Mouse (Mus musculus) CH12.LX (cell line): ENCODE results near the gene Obp2b. TPM values are rescaled to one million over a fixed set of nuclear protein-coding genes. Genes with fewer than 3 reads are reported as not detected.
"Not testable (repeated sequence)": the region's sequence is repeated elsewhere in the genome, so short reads cannot be mapped to it uniquely, and the experiment has no call there.

Experiments
- DNase-seq: peaks from one replicate; pipeline ENCODE4 v3.0.0-alpha.2; 2013; ENCODE audit errors: extremely low read depth
- H3K27ac ChIP-seq: 2 replicates; pipeline ENCODE4 v1.5.1; 2012; ENCODE audit warnings: low read depth, mild to moderate bottlenecking, control low read depth, moderate library complexity; ENCODE audit not compliant: insufficient read depth
- H3K27me3 ChIP-seq: replicated peaks from 2 replicates; pipeline ENCODE3; 2012; ENCODE audit warnings: inconsistent platforms
- H3K36me3 ChIP-seq, 2 experiments: replicated peaks in 1 of 2; 2 replicates each; pipeline versions ENCODE3 to v1.6.1; 2012; ENCODE audit warnings: inconsistent platforms in 1 of 2, low read length in 1 of 2, mild to moderate bottlenecking in 1 of 2, mixed read lengths in 1 of 2, moderate library complexity in 1 of 2; ENCODE audit not compliant: control insufficient read depth in 1 of 2, insufficient read depth in 1 of 2
- H3K4me1 ChIP-seq, 2 experiments: 2 replicates each; pipeline ENCODE4 v1.6.1; 2012; ENCODE audit warnings: inconsistent platforms in 1 of 2, moderate library complexity in 1 of 2; ENCODE audit not compliant: insufficient read depth in 2 of 2, control insufficient read depth in 1 of 2
- H3K4me2 ChIP-seq: 2 replicates; pipeline ENCODE4 v1.6.1; 2012; ENCODE audit warnings: low read depth, mild to moderate bottlenecking, control low read depth; ENCODE audit not compliant: poor library complexity, insufficient read depth, severe bottlenecking
- H3K4me3 ChIP-seq, 3 experiments: fragments of 150-350 bp in 1 of 3; sonication (generic) in 1 of 3; replicated peaks in 1 of 3; 2 replicates each; pipeline versions ENCODE3 to v1.5.1; 2011 to 2012; ENCODE audit warnings: low read depth in 2 of 3, low read length in 2 of 3, mild to moderate bottlenecking in 2 of 3, moderate library complexity in 2 of 3, control low read depth in 1 of 3, improper control_type of control experiment in 1 of 3, inconsistent platforms in 1 of 3, mixed read lengths in 1 of 3; ENCODE audit not compliant: poor library complexity in 1 of 3
- H3K79me2 ChIP-seq: replicated peaks from 2 replicates; pipeline ENCODE4 v1.6.1; 2012; ENCODE audit warnings: mild to moderate bottlenecking, moderate library complexity; ENCODE audit not compliant: control insufficient read depth, poor library complexity, insufficient read depth, severe bottlenecking; ENCODE audit errors: extremely low read depth
- H3K9ac ChIP-seq: 2 replicates; pipeline ENCODE4 v1.6.1; 2012; ENCODE audit warnings: low read depth, mild to moderate bottlenecking, control low read depth, moderate library complexity; ENCODE audit not compliant: insufficient read depth
- H3K9me3 ChIP-seq: replicated peaks from 2 replicates; pipeline ENCODE3; 2012; ENCODE audit warnings: low read length, inconsistent platforms, mixed read lengths
- BHLHE40 ChIP-seq: IDR thresholded peaks from 2 replicates; pipeline ENCODE4 v1.6.1; 2011; ENCODE audit warnings: mild to moderate bottlenecking, low read depth, low read length, improper control_type of control experiment
- E2F4 ChIP-seq: IDR thresholded peaks from 2 replicates; pipeline ENCODE4 v1.6.1; 2011; ENCODE audit warnings: low read depth, low read length, improper control_type of control experiment; ENCODE audit not compliant: insufficient replicate concordance
- ETS1 ChIP-seq: conservative IDR thresholded peaks from 2 replicates; pipeline ENCODE4 v1.6.1; 2012; ENCODE audit warnings: low read depth, mild to moderate bottlenecking, inconsistent platforms, low read length, improper control_type of control experiment, moderate library complexity
- HCFC1 ChIP-seq: IDR thresholded peaks from 2 replicates; pipeline ENCODE4 v1.6.1; 2012; ENCODE audit warnings: low read depth, mild to moderate bottlenecking, inconsistent platforms, low read length, improper control_type of control experiment
- KAT2A ChIP-seq: IDR thresholded peaks from 2 replicates; pipeline ENCODE4 v1.6.1; 2012; ENCODE audit warnings: low read length, improper control_type of control experiment, inconsistent platforms; ENCODE audit not compliant: insufficient replicate concordance
- MAFK ChIP-seq: IDR thresholded peaks from 2 replicates; pipeline ENCODE4 v1.6.1; 2011; ENCODE audit warnings: low read length, improper control_type of control experiment; ENCODE audit not compliant: insufficient replicate concordance
- MEF2A ChIP-seq: IDR thresholded peaks from 2 replicates; pipeline ENCODE4 v1.6.1; 2014; ENCODE audit warnings: low read depth, mild to moderate bottlenecking, inconsistent platforms, low read length, improper control_type of control experiment, borderline replicate concordance
- NELFE ChIP-seq: IDR thresholded peaks from 2 replicates; pipeline ENCODE4 v1.6.1; 2011; ENCODE audit warnings: low read depth, low read length, improper control_type of control experiment
- NRF1 ChIP-seq: IDR thresholded peaks from 2 replicates; pipeline ENCODE4 v1.6.1; 2014; ENCODE audit warnings: low read depth, mild to moderate bottlenecking, inconsistent platforms, low read length, improper control_type of control experiment, moderate library complexity
- POLR2A ChIP-seq: IDR thresholded peaks from 2 replicates; pipeline ENCODE4 v1.6.1; 2011; ENCODE audit warnings: low read depth, mild to moderate bottlenecking, improper control_type of control experiment, low read length
- SIN3A ChIP-seq: IDR thresholded peaks from 2 replicates; pipeline ENCODE4 v1.6.1; 2012; ENCODE audit warnings: low read length, improper control_type of control experiment, inconsistent platforms
- ZMIZ1 ChIP-seq: IDR thresholded peaks from 2 replicates; pipeline ENCODE4 v1.6.1; 2012; ENCODE audit warnings: low read depth, mild to moderate bottlenecking, inconsistent platforms, low read length, improper control_type of control experiment
- dilution Hi-C: fragments of 300-500 bp; cut with MboI; formaldehyde crosslinking; loops from 2 replicates; pipeline ENCODE4 v1.14.3; 2020; ENCODE audit warnings: low sequenced_read_pairs; ENCODE audit not compliant: extremely low pct_unique_long_range_greater_than_20kb, extremely low pct_ligation_motif_present
- in situ Hi-C: fragments of 300-500 bp; cut with MboI; formaldehyde crosslinking; loops from 3 replicates; pipeline ENCODE4 v1.14.3; 2019; ENCODE audit warnings: low sequenced_read_pairs, low pct_ligation_motif_present, low pct_unique_long_range_greater_than_20kb, mixed read lengths
- polyA plus RNA-seq: library from polyadenylated mRNA; unstranded; fragments of >175 nt; gene quantifications from 2 replicates; pipeline ENCODE4 v1.2.1, GENCODE M21; 2012; ENCODE audit warnings: low read depth; ENCODE audit not compliant: insufficient read length
- total RNA-seq, 2 experiments: library from RNA; depleted of rRNA; stranded (reverse); fragments of 300-350 nt in 1 of 2; fragments of >200 nt in 1 of 2; gene quantifications; 2 replicates each; pipeline ENCODE4 v1.2.3; 2012 to 2014

Obp2b gene
- total and polyA plus RNA-seq, 3 experiments: not detected

DNA sequence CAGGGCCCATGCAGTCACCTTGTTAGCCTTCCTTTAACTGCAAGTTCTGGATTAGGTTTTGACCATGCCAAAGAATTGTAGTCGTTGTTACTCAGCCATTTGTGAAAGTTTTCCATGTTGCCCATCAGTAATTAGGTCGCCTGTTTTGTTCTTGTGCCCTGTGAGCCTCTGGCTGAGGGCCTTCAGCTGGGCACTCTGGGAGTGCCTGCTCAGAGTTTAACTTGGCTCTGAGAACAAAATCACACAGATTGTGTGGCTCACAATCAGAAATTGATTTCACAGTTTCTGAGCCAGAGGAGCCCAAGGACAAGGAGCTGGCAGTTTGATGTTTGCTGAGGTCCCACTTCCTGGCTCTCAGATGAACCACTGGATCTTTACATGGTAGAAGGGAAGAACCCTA lies 27.0 kb upstream of the Obp2b start:
- H3K27me3 ChIP-seq, in situ Hi-C loops, H3K9ac ChIP-seq, H3K4me2 ChIP-seq, H3K4me3 ChIP-seq, H3K36me3 ChIP-seq, H3K27ac ChIP-seq, H3K79me2 ChIP-seq, DNase-seq, H3K9me3 ChIP-seq, dilution Hi-C loops: not testable (repeated sequence)
- peaks cover 0 to 12% of the 10 kb centered on the region in 2 experiments; a peak in 2 of 4 replicates for H3K4me1 ChIP-seq

DNA sequence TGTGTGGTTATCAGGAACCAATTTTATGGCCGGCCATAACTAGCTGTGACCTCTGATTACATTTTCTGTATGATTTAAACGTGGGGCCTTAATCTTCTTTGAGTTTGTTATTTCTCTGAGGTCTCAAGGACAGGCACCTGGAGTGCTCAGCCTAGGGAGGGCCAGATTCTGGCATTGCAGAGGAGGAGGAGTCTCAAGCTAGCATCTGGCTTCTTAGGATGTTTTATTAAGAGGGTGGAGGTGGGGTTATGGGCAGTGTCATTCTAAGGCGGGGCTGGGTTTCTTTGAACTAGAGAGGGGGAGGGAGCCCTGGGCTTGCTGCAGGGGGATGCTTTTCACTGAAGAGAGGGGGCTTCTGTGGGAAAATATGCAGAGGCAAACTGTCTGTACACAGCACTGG lies 25.2 kb upstream of the Obp2b start:
- not testable (repeated sequence) for DNase-seq

GRCm38 (mm10) chr2:25717222-25717621 lies 19.6 kb upstream of the Obp2b start:
- no peak for DNase-seq
- Histone ChIP-seq H3K36me3 (no peaks in the 10 kb centered on the region), H3K4me3 (no peak overlapping the region), H3K27ac (no peak overlapping the region), H3K79me2 (no peaks in the 10 kb centered on the region), H3K9ac (no peak overlapping the region), H3K27me3 (peaks cover 9% of the 10 kb centered on the region), H3K9me3 (peaks cover 3% of the 10 kb centered on the region), H3K4me2 (no peak overlapping the region), H3K4me1 (no peaks in the 10 kb centered on the region)
- dilution Hi-C loops: no loop called here
- in situ Hi-C loops: no loop called here
- TF ChIP-seq KAT2A (no peak), MEF2A (no peak), MAFK (no peak), POLR2A (no peak), SIN3A (no peak), ETS1 (no peak), E2F4 (no peak), NELFE (no peak), HCFC1 (no peak), NRF1 (no peak), ZMIZ1 (no peak), BHLHE40 (no peak)
- TF ChIP-seq, all 38 proteins: peak for 0

More for the DNA sequence above, 25.2 kb upstream of the Obp2b start:
- H3K27ac ChIP-seq, H3K4me3 ChIP-seq, H3K27me3 ChIP-seq, H3K4me2 ChIP-seq, H3K9me3 ChIP-seq, H3K9ac ChIP-seq, in situ Hi-C loops, H3K79me2 ChIP-seq, dilution Hi-C loops, H3K36me3 ChIP-seq: not testable (repeated sequence)
- peaks cover 0 to 12% of the 10 kb centered on the region in 2 experiments; a peak in 2 of 4 replicates for H3K4me1 ChIP-seq
